In the genomic region with DNA sequence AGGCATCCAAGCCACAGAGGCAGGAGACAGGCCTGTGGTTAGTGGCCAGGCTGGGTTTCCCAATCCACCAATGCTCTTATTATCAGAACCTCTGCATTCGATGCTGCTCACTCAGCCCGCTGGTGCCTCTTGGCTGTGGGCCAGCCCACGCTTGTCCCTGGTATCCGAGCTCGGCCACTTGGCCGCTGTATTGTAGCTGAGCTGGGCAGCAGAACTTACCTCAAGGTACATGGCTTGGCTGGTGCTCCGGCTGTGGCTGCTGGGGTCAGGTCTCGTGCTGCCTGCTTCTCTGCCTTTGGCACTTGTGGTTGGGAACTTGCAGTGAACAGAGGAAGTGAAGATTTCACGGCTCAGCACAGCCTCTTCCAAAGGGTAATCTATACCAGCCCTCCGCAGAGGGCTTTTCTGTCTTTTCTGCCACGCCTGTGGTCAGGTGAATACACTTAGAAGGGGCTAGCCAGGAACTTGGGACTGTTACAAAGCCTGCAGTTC, we compare ENCODE assay signal across 8 mouse cellular contexts. TPM values are rescaled to one million over a fixed set of nuclear protein-coding genes. Genes with fewer than 3 reads are reported as not detected.
DNase-seq lines count a peak whose midpoint lies in the region; ATAC-seq and TF ChIP-seq lines count a peak whose summit lies in the region.

A gene (minus strand): TSS at position 442 of the 492 bp plus-strand sequence.

- ATAC-seq in megakaryocyte-erythroid progenitor cell, adult 5-6 weeks (replicated peaks; ENCODE audit: low FRiP score, low TSS enrichment, poor library complexity, severe bottlenecking): peak; percentile 68
- no peak for ATAC-seq in intestine, postnatal 0 days

- 0 out of 2 replicates have a peak, but pooled peaks cover 3% of the 10 kb centered on the region for H3K27me3 ChIP-seq in intestine, postnatal 0 days (replicated peaks; ENCODE audit: control insufficient read depth, insufficient read depth, low read length)

- H3K4me3 ChIP-seq in intestine, postnatal 0 days (ENCODE audit: low read depth, low read length): no peak within 1 kb of the TSS

- H3K4me1 ChIP-seq in intestine, postnatal 0 days (replicated peaks; ENCODE audit: control insufficient read depth, insufficient read depth, low read length): no peaks in the 10 kb centered on the region

- no peaks in the 10 kb centered on the region for H3K9me3 ChIP-seq in intestine, postnatal 0 days (ENCODE audit: control insufficient read depth)

- H3K27ac ChIP-seq in intestine, postnatal 0 days (ENCODE audit: low read depth, low read length): no peak within 1 kb of the TSS

- DNase-seq in gastrocnemius, adult 18-20 months (ENCODE audit: low spot score): peak; percentile 1
- no peak for DNase-seq in gastrocnemius, adult 8-10 months (ENCODE audit: low spot score in 2 of 2)
- peak; percentile 63 for DNase-seq in CD4-positive helper T cell, adult 2 months (ENCODE audit: low read depth, low spot score)
- DNase-seq in cerebellum, postnatal 10 days: peak; percentile 42 to 62
- DNase-seq in kidney, adult 8-10 months: peak; percentile 6 to 9
- DNase-seq in frontal cortex, postnatal 14 days (ENCODE audit: low spot score in 2 of 2): no peak

- H3K9ac ChIP-seq in intestine, postnatal 0 days (ENCODE audit: low read depth, low read length): no peak within 1 kb of the TSS

- no peak within 1 kb of the TSS for H3K4me2 ChIP-seq in intestine, postnatal 0 days (replicated peaks; ENCODE audit: low read depth)

- no peaks in the 10 kb centered on the region for H3K36me3 ChIP-seq in intestine, postnatal 0 days (ENCODE audit: control insufficient read depth, insufficient read depth)

- TF ChIP-seq CTCF in intestine, postnatal 0 days (IDR thresholded peaks at IDR 0.05; ENCODE audit: low read depth): no peak

- 53% methylated on average over 11 of the region's 11 CpGs for WGBS in intestine, postnatal 0 days

RNA-seq across cellular contexts. Expression of the gene that starts here (rescaled TPM):
- under 1 TPM in 1 of 2 experiments, not detected in 1; 0.12 TPM for total RNA-seq in gastrocnemius, adult 18-20 months (2021)
- total RNA-seq in gastrocnemius, adult 8-10 months (2022): not detected
- not detected in 2 replicates for total RNA-seq in megakaryocyte-erythroid progenitor cell, adult 5-6 weeks (2014; fragmentation: Nextera tagmentation)
- 0.42 and 2.9 TPM in 2 replicates for total RNA-seq in megakaryocyte-erythroid progenitor cell, adult 5-6 weeks (2017)
- 1.0 and 1.1 TPM in 2 replicates for polyA plus RNA-seq in intestine, postnatal 0 days (2015; fragmentation: Nextera tagmentation; extraction: Ambion mirVana)

Comparison
In these comparisons a context has a peak if more than half of its experiments do, and no peak if none do; other contexts are left out.
1. Peak in DNase-seq in gastrocnemius, adult 18-20 months; RNA of the gene not detected or under 1 TPM.
2. DNase-seq: peak in CD4-positive helper T cell, adult 2 months (single experiment), cerebellum, postnatal 10 days (2 of 2) and kidney, adult 8-10 months (2 of 2); none in gastrocnemius, adult 8-10 months (0 of 2) and frontal cortex, postnatal 14 days (0 of 2).